Mouse (Mus musculus): ENCODE data around the gene Nelfe.
"Not testable (repeated sequence)": the region's sequence is repeated elsewhere in the genome, so short reads cannot be mapped to it uniquely, and the experiment has no call there.

Nelfe gene

GRCm38 (mm10) chr17:34849722-34850516, at the start of gene Nelfe, which contains the start of gene Skiv2l:
TSS of gene Nelfe (plus strand) at chr17:34850391.
TSS of gene Skiv2l (minus strand) at chr17:34850210.
- peak; percentile 99 for DNase-seq (ENCODE audit: low read depth, low spot score)

- not testable (repeated sequence) for DNase-seq (ENCODE audit: low read depth, low spot score)
Observed at GRCm38 (mm10) chr17:34800781-34801305, 49.3 kb upstream of the Nelfe start.

GRCm38 (mm10) chr17:34802756-34803155, 47.4 kb upstream of the Nelfe start:
- not testable (repeated sequence) for DNase-seq (ENCODE audit: low read depth, low spot score)

- not testable (repeated sequence) for DNase-seq (ENCODE audit: low read depth, low spot score)
Observed at GRCm38 (mm10) chr17:34803367-34803766, 46.8 kb upstream of the Nelfe start.

GRCm38 (mm10) chr17:34804301-34804700, 45.9 kb upstream of the Nelfe start, which contains the start of gene Cyp21a1:
TSS of gene Cyp21a1 (minus strand) at chr17:34804561.
- DNase-seq (ENCODE audit: low read depth, low spot score), result not testable (repeated sequence)

GRCm38 (mm10) chr17:34804871-34805562, 45.2 kb upstream of the Nelfe start:
- DNase-seq (ENCODE audit: low read depth, low spot score), result no peak

GRCm38 (mm10) chr17:34807176-34807575, 43.0 kb upstream of the Nelfe start:
- DNase-seq (ENCODE audit: low read depth, low spot score), result no peak

GRCm38 (mm10) chr17:34808599-34809205, 41.5 kb upstream of the Nelfe start:
- no peak for DNase-seq (ENCODE audit: low read depth, low spot score)

- DNase-seq (ENCODE audit: low read depth, low spot score), result not testable (repeated sequence)
Observed at GRCm38 (mm10) chr17:34810411-34810810, 39.8 kb upstream of the Nelfe start.

- DNase-seq (ENCODE audit: low read depth, low spot score), result not testable (repeated sequence)
Observed at GRCm38 (mm10) chr17:34810811-34811210, 39.4 kb upstream of the Nelfe start.

- DNase-seq (ENCODE audit: low read depth, low spot score), result no peak
Observed at GRCm38 (mm10) chr17:34811275-34811674, 38.9 kb upstream of the Nelfe start.

GRCm38 (mm10) chr17:34813747-34814146, 36.4 kb upstream of the Nelfe start:
- DNase-seq (ENCODE audit: low read depth, low spot score), result peak; percentile 30

GRCm38 (mm10) chr17:34814818-34815370, 35.3 kb upstream of the Nelfe start:
- no peak for DNase-seq (ENCODE audit: low read depth, low spot score)

- DNase-seq (ENCODE audit: low read depth, low spot score), result not testable (repeated sequence)
Observed at GRCm38 (mm10) chr17:34830776-34831175, 19.4 kb upstream of the Nelfe start.

- no peak for DNase-seq (ENCODE audit: low read depth, low spot score)
Observed at GRCm38 (mm10) chr17:34836155-34836855, 13.9 kb upstream of the Nelfe start.

GRCm38 (mm10) chr17:34836856-34837221, 13.4 kb upstream of the Nelfe start, which contains the start of the genes Stk19 and Dxo:
TSS of gene Stk19 (minus strand) at chr17:34836945.
TSS of gene Dxo (plus strand) at chr17:34837019.
- peak; percentile 99 for DNase-seq (ENCODE audit: low read depth, low spot score)

- no peak for DNase-seq (ENCODE audit: low read depth, low spot score)
Observed at GRCm38 (mm10) chr17:34837464-34838324, 12.5 kb upstream of the Nelfe start.

GRCm38 (mm10) chr17:34838785-34839184, 11.4 kb upstream of the Nelfe start:
- no peak for DNase-seq (ENCODE audit: low read depth, low spot score)

GRCm38 (mm10) chr17:34840736-34841307, 9.4 kb upstream of the Nelfe start:
- no peak for DNase-seq (ENCODE audit: low read depth, low spot score)

GRCm38 (mm10) chr17:34844884-34845283, 5.3 kb upstream of the Nelfe start:
- no peak for DNase-seq (ENCODE audit: low read depth, low spot score)
